Mouse (Mus musculus) urinary bladder, postnatal 4 days (tissue): ENCODE measurements around the gene Copz1.
"Not testable (repeated sequence)": the region's sequence is repeated elsewhere in the genome, so short reads cannot be mapped to it uniquely, and the experiment has no call there.

ENCODE experiments used
- DNase-seq, 2 experiments: peaks; one replicate each; pipeline ENCODE4 v3.0.0; 2021 to 2022; ENCODE audit warnings: low spot score in 2 of 2

Copz1 gene

DNA sequence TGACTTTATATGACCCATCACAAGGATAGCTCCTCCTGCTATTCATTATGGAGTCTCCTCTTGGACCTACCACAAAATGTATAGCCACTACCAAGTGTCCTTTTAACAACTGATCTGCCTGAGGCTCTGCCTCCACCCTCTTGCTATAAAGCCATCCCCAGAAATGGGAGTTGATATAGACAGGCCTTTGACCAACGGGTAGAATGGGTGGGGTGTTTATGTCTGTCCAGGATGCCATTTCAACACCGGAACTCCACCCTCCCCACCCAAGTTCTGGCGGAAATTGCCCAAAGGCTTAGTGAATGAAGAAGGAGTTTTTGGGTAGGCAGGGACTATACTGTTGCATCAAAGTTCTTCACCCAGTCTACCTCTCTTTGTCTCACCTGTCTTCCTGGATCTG is 19.9 kb upstream of the Copz1 start:
- no peak for DNase-seq

DNA sequence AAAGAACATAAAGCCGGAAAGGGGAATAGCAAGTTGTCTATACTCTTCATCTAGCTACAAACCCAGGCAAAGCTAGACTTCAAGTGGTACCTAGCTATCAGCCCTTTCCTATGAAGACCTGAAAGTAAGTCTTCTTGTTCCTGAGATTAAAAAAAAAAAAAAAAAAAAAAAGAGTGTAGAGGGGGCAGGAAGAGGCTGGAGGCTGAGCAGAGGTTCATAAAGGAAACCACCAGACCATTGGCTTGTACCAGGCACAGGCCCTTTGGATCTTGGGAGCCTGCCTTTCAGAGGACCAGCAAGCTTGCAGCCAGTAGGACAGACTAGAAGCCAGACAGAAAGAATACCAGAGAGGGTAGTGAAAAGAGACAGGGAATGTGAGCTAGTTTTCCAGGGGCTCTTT is 19.2 kb upstream of the Copz1 start:
- DNase-seq = no peak

DNA sequence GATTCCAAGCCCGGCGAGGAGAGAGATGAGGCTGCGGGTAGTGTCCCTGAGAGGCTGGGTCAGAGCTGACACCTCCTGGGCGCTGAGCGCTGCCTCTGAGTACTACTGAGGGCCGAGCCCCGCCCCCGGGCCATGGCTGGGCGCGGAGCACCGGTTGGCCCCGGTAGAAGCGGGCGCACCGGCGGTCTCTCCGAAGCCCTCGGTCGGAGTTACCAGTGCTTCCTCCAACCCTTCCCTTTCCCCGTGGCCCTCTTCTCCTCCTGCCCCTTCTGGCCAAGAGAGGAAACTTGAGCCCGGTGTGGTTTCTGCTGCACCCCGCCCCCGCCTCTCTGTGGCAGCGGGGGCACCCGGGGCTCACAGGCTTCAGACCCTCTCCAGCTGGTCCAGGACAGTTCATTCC is 17.3 kb upstream of the Copz1 start:
- peak; percentile 35 to 59 for DNase-seq

DNA sequence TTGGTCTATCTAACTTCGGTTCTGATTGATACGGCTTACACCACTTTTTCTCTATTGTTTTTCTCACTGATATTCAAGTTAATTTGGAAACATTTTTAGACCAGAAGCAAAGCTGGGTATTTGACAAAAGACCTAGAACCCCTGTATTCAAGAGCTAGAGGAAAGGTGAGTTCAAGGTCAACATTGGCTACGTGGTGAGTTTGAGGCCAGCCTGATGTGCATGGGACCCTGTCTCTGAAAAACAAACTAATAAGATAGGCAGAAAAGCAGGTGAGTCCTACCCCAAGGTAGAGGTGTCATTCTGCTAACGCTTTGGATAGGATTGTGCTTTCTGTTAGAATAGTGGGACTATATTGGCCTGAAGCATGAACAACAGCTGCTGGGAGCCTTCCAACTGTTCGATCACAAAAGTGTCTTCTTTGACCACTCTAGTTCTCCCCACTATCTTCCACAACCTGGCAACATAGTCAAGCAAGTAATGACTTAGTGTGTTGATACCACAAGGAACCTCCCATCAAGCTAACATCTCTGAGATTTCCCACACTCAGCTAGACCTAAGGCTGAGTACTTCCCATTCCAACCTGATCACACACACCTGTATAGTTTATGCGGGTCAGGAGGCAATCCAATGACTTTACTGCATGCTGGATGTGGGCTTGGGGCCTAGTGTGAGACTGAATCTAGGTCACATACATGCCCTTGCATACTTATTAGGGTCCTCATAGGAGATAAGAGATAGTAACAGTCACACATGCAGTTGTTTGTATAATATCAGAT is 16.1 kb upstream of the Copz1 start:
- DNase-seq = no peak

DNA sequence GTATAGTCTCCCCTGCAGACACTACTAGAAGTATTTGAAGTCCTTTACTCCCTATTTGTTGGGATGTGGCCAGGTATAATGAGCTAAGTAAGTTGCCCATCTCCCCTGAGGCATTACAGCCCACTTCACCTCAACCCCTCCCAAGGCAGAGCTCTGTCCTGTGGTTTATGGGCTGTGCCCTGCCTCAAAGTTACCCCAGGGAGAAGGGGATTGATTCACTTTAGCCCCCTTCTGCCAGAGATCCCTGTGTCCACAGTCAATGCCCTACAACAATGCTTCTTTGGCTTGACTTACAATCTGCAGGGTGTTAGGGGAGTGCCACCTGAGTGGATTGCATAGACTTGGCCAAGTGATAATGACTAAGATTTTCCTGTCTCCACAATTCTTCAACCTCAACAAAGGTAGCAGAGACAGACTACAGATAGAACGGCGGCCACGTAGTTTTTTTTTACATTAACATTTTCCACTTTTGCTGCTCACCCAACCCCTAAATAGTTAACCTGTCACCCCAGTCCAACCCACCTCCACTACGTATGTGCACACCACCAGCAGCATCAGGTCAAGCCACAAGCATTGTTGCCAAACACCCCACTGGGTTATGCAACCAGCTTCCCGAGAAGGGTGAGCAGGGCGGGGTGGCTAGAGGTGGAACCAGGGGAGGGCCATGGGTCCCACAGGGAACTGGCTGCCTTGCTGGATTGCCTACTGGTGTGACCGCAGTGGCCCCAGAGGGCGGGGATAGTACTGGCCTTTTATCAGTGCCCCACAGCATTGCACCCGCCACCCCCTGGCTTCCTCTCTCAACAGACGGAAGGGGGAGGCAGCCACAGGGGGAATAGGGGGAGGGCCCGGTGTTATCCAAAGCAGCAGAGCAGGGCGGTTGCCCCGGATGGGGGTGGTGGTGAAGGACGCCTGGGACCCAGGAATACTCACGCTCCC is 14.5 kb upstream of the Copz1 start, which contains the start of gene Nfe2:
Gene Nfe2, minus strand, starts transcription at position 614 of the 939 bp plus-strand sequence.
- DNase-seq = peak; percentile 48 to 69

DNA sequence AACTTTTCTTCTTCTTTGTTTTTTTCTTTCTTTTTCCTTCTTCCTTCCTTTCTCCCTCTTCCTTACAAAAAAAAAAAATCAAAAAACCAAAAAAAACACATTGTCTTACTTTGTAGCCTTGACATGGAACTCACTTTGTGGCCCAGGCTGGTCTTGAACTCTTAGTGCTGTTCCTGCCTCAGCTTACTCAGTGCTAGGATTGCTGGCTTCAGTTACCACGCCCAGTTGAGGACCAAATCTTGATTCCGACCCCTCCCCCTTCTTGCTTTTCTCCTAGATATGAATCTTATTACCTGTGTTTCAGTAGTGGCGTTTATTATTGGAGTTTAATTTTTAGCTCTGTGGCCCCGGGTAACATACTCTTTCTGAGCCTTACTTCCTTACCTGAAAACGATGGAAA is 13.4 kb upstream of the Copz1 start:
- no peak for DNase-seq

DNA sequence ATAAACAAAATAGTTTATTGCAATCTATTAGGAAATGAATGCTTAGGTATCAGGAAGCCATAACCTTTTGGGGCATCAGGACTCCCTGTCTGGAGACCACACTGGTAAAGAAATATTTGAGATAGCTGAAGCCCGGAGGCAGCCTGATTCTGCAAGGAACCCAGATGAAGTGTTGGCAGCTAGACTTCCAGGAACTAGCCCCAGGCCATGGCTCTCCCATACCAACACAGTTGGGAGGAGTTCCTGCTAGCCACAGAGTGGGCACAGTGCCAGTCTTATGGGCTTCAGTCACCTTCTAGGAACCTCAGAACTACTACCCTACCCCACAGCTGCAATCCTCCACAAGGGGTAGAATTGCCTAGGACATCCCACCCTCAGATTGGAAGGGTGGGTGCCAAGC is 12.5 kb upstream of the Copz1 start:
- no peak for DNase-seq

DNA sequence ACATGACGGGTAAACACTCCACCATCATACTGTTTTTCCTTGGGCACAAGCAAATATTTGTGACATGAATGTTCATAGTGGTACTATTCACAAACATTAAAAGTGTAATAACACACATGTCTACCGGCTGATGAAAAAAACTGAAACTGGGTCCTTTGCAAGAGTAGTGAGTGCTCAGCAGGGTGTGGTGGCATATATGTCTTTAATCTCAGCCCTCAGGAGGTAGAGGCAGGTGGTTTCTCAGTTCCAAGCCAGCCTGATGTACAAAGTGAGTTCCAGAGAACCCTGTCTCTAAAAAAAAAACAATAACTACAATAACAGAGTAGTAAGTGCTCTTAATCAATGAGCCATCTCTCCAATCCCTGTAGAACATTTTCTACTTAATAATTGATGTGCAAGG is 7.7 kb upstream of the Copz1 start:
- no peak for DNase-seq

DNA sequence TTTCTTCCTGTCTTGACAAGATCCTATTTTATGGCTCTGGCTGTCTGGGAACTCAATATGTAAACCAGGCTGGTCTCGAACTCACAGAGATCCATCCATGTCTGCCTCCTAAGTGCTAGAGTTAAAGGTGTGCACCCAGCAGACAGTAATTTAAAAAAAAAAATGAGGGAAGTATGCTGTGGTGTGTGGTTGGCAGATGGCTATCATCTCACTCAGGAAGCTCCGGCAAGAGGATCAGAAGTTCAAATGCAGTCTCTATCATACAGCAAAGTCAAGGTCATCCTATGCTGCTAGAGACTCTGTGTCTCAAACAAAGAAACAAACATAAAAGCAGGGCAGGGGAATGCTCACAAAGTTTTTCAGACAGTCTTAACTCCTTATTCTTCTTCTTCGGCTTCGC is 3.6 kb upstream of the Copz1 start:
- DNase-seq = no peak

DNA sequence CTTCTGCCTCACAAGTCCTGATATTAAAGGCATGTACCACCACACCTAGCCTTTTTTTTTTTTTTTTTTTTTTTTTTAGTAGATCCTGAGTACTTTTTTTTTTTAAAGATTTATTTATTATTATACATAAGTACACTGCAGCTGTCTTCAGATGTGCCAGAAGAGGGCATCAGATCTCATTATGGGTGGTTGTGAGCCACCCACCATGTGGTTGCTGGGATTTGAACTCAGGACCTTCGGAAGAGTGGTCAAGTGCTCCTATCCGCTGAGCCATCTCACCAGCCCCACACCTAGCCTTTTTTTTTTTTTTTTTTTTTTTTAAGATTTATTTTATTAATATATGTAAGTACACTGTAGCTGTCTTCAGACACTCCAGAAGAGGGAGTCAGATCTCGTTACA is 3.4 kb downstream of the Copz1 start:
- not testable (repeated sequence) for DNase-seq

DNA sequence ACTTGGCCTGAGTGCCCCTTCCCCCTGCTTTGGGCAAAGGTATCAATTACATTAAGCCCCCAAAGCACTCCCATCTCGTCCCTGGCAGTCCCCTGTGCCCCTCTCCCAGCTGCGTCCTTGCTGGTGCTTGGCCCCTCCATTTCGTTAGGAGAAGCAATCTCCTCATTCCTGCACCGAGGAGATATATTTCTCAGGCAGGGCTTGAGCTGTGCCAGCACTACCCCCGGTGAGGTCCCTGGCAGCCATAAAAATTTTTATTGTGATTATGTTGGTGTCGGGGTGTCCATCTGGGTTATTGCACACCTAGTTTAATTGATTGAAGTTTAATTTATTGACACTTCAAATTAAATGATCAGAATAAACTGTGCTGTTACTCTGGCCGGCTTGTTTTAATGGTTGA is 5.4 kb downstream of the Copz1 start:
- no peak for DNase-seq

DNA sequence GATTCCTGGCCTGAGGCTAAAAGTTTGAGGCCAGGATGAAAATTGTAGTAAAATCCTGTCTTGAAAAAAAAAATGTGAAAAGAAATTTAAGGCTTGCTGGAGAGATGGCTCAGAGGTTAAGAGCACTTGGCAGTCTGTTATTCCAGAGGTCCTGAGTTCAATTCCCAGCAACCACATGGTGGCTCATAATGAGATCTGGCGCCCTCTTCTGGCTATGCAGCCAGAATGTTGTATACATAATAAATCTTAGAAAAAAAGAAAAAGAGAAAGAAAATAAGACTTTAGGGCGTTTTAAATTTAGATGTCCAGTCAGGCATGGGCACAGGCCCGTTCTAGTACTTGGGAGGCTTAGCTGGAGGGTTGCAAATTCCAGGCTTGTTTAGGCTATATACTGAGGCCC is 7.2 kb downstream of the Copz1 start:
- DNase-seq = no peak

DNA sequence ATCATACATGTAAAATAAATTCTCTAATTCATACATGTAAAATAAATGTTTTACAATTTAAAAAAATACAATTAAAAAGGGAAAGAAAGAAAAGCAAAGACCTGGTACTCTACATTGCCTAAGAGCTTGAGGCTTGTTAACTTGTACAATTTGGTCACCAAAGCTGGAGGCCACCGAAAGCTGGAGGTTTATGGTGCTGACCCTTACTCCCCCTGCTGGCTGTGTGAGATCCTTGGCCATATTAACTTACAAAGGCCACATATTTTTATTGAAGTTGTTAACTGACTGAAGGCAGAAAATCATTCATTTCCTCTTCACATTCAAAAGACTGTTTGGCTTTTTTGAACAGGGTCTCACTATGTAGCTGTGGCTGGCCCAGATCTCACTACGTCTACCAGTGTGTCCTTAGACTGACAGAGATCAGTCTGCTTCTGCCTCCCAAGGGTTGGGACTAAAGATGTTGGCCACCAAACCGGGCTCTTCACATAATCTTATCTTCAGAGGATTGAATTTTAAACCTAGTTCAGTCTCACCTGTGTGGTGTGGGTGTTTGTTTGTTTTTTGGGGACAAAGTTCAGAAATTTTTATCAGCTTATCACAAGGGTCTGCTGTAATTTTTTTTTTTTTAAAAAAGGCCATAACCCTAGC is 8.4 kb downstream of the Copz1 start:
- no peak for DNase-seq

DNA sequence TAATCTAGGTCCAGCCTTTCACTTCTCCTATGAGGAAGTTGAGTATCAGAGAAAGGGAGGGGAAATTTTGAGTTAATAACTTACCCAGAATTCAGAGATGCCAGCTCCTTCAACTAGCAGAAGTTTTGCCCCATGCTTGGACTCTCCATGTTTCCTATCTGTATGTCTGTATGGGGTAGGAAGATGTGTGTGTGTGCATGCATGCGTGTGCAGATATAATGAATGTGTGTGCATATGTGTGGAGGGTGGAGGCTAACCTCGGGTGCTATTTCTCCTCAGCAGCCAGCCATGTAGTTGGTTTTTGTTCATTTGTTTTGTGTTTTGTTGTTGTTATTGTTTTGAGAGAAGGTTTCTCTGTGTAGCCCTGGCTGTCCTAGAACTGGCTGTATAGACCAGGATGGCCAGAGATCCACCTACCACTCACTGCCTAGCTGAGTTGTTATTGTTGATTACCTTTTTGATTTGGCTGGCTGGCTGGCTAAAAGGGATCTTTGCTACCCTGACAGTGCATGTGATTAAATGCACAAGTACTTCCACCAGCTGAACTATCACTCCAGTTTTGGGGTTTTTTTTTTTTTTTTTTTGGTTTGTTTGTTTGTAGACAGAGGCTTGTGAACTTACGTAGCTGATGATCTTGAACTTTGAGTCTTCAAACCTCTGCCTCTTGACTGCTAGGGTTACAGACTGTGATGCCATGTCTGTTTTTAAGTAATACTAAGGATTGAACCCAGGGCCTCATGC is 9.1 kb downstream of the Copz1 start:
- no peak for DNase-seq

DNA sequence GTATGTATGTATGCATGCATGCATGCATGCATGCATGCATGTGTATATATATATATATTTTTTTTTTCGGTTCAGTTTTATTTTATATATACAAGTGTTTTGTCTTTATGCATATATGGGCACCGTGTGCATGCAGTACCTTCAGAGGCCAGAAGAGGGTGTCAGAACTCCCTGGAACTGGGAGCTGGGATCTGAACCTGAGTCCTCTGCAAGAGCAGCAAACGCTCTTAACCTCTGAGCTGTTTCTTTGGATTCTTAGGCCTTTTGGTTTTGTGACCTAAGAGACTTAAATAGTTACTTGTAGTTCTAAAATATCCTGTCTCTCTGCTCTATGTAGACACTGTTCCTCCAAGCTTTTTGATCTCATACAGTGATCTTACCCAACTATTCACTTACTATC is 11.6 kb downstream of the Copz1 start:
- no peak for DNase-seq

DNA sequence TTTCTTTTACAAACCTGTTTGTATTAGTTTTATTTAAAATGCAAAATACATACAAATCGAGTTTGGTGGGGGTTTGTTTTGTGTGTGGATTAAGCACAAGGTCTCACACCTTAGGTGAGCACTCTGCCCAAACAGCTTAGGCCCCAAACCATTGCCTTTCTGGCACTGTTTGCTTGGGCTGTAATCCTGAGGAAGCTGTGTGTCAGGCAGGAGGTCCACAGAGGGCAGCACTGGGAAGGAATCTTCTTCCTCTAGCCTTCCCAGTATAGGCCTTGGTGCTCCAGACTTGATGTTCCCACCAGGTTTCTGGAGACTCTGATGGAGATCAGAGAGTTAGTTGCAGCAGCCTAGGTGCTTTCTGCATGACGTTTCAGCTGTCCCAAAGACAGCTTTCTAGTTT is 12.1 kb downstream of the Copz1 start:
- DNase-seq = no peak

DNA sequence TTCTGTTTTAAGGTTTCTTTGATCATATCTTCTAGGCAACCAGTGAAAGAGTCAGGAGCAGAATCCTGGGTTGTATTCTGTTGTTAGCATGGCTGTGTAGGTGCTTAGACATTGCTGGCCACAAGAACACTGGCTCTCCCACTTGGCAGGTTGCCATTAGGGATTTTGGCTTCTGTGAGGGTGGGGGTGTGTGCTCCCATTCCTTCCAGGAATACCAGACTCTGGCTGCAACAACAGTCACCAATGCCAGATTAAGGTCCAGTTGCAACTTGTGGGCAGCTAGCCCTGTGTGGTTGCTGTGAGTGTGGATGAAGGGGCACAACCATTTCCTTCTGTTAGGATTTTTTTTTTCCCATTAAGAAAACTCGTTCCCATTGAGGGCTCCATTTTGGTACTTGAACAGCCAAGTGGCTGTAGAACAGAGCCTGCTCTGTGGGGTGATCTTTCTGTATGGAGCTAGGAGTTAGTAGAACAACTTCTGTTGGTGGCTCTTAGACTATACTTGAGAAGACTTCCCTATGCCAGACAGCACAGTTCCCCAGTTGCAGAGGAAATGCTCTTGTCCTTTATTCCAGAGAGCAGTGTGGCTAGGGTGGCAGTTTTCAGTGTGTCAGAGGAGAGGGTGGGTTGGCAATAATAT is 13.4 kb downstream of the Copz1 start:
- peak in 1 of 2 experiments; percentile 58 for DNase-seq

DNA sequence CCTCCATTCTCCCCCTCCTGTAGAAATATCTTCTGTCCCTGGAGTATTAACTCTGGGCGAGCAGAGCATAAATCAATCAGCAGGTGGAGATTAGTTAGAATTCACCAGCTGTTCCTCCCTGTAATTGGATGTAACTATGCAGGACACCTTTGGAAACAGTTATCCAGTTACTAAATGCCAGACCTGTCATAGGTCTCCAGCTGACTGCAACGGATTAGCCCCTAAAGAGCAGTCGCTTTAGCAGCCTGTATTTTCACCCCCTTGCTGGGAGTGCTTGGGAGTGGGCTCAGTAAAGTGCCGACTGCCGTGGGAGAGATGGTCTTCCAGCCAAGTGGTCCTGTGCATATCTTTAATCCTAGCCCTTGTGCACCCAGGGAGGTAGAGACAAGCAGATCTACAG is 17.1 kb downstream of the Copz1 start:
- DNase-seq = no peak

DNA sequence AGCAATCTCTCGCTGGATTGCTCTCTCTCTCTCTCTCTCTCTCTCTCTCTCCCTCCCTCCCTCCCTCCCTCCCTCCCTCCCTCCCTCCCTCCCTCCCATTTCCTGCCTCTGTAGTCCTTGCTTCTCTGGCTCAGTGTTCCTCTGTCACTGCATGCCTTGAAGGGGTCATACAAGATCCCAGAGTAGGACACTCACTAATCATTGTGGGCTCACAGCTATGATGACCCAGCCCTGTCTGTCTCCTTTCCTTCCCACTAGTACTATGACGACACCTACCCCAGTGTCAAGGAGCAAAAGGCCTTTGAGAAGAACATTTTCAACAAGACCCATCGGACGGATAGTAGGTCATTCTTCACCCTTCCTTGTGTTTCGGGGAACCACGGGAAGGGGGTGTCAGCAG is 17.9 kb downstream of the Copz1 start:
- DNase-seq = no peak

DNA sequence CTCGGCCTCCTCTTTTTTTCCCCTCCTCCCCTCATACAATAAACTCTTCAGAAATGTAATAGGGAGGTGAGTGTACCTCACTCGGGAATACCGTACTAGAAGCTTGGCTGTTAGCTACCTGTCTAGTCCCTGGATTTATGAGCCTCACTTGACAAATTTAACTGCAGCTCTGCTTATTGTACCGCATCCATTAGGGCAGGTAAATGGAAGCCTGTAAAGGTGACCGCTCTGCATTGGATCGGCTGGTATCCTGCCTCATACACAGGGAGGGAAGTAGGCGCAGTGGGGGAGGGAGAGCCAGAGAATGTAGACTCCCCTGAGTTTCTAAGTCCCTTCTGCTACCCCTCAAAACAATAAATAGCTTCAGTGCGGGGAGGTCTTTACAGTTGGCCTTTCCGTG is 18.3 kb downstream of the Copz1 start:
- DNase-seq = no peak

DNA sequence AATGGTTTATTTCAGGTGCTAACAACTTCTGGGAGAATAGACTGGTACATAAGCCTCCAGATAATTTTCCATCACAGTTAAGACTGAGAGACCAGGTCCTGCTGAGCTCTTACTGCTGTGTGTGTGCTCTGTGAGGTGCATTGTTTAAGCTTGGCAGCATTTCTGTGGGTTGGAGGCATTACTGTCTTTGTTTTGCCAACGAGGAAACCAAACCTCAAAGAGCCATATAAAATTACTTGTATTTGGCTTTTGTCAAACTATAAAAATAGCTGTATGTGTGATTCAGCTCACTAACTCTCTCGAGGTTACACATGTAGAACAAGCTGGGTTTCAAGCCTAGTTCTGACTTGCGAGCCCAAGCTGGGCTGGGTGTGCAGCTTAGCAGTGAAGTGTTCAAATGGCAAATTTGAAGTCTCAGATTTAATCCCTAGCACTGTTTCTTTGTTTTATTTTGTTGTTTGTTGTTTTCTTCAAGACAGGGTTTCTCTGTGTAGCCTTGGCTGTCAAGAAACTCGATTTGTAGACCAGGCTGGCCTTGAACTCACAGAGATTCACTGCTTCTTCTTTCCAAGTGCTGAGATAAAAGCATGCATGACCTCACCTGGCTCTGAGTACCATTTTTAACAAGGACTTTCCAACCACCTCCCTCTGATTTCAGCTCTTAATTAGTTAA is 20.3 kb downstream of the Copz1 start:
- DNase-seq = no peak
